Mouse (Mus musculus) fibroblast of lung, adult 2 months (primary cell): ENCODE measurements around the gene Ghr.
A peak's percentile ranks its signal among the peaks of the same experiment; 100 is the strongest.

Experiments used
- DNase-seq: peaks from one replicate; pipeline ENCODE4 v3.0.0-alpha.2; 2011; ENCODE audit warnings: low read depth

Ghr gene

DNA sequence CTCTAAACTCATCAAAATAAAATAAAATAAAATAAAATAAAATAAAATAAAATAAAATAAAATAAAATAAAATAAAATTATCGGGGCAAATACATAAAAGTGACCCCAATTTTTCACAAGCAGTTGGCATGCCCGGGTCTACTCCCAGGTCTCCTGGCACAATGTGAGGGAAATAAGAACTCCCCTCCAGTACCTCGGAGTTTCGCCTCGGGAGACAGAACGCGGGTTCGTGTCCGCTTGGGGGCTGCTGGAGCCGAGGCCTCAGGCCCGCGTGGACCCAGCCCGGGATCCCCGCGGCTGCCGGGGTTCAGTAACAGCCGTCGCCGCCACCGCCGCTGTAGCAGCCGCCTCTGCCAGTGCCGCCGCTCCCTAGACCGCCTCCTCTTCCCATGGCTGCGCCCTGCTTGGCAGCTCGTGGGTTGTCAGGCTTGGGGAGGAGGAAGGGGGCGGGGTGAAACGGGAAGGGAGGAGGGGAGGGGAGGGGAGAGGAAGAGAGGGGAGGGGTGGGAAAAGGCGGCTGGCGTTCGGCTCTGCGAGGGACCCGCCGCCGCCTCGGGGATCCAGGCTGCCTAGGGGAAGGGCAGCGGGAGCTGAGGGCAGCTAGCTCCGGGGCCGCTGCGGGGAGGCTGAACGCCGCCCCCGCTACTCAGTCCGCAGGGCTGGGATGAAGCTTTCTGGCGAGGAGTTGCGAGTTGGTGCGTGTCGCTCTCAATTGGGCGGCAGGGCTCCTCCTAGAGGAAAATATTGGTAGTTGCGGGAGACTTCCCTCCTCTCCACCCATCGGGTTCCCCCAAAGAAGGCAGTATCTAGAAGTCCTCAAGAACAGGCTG is at the start of gene Ghr:
TSS of gene Ghr (minus strand) at position 686 of the 830 bp plus-strand sequence.
- peak; percentile 67 for DNase-seq

DNA sequence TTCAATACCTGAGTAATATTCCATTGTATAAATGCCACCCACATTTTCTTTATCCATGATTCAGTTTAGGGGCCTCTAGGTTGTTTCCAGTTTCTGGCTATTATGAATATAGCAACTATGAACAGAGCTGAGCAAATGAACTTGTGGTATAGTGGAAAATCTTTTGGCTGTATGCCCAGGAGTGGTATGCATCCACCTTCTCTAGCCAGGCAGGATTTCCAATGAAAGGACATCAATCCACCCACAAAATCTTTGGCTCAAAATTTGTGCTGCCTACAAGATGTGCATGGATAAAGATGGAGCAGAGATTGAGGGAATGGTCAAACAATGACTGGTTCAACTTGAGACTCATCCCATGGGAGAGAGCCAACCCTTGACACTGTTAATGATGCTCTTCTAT is 39.5 kb upstream of the Ghr start:
- no peak for DNase-seq

DNA sequence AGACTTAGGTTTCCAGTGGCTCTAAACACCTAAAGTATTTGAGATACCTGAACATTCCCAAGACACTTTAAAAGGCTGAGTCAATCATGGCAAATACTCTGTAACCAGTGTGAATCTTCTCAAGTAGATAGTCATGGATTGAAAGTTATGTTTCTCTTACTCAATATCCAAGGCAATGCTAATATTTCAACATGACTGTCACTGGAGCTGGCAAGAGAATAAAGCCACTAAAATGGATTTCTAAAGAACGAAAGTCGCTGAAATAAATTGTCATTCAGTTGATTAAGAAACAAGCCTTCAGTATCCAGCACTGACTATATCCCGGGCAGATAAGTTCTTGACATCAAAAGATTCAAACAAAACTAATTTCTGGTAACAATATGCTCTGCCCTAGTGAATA is 37.1 kb upstream of the Ghr start:
- DNase-seq: no peak

DNA sequence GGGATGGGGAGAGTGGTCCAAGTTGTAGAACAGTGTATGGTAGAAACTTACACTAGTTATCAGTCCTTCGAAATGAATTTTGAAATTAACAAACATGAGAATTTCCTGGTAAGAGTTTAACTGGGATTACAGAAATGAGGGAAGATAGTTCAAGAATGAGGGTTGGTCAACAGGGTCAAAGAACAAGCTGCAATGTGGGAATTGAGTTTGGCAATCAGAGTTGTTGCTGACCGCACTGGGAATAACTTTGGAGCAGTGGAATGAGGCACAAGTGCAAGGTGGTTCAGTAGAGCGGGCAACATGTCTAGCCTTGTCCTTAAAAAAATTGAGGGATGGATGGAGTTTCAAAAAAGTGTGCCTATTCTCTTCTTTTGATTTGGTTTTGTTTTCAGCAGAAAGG is 35.0 kb upstream of the Ghr start:
- no peak for DNase-seq

DNA sequence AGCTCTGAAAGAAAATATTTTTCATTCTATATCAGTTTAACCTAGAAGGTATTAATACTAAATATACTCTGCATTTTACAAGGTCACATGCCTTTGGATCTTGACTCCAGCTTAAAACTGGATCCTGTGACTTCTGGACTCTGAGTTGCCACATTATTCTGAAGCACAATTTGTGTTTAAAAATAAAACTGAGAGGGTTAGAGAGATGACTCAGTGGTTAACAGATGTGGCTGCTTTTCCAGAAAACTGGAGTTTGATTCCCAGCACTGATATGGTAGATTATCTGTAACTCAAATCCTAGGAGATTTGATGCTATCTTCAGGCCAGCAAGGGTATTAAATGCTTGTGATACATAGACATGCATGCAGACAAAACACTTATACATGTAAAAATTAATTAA is 28.7 kb upstream of the Ghr start:
- DNase-seq: no peak

DNA sequence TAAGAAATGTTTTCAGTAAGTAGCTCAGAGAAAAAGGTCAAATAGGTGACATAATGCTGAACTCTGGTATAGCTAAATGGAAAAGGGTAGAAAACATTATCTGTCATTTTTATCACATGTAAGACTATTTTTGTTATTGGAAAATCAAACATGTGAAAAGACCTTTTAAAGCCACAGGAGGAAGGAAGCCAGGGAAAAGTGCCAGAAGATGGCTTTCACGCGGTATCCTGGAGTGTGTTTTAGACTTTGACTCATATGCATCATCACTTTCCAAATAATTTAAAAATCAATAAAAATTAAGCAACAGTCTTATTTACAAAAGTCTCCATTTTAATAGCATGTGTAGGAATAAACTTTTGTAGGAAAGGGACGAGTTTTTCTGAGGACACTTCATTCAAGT is 24.7 kb upstream of the Ghr start:
- no peak for DNase-seq

DNA sequence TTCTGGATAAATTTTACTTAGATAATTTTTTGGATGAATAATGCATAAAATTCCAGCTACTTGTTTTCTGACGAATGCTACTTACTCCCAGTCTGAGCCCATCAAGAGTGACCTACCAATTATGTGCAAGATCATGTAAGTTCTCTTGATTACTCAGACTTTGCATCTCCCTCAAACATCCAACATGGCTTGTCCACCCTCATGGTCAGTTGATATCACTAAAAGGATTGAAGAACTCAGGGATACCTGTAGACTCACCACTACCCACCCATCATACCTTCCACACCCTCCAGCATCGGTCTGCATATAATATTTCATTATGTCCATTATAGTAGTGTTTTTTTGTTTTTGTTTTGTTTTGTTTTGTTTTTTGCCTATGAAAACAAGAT is 18.8 kb upstream of the Ghr start:
- DNase-seq: no peak

DNA sequence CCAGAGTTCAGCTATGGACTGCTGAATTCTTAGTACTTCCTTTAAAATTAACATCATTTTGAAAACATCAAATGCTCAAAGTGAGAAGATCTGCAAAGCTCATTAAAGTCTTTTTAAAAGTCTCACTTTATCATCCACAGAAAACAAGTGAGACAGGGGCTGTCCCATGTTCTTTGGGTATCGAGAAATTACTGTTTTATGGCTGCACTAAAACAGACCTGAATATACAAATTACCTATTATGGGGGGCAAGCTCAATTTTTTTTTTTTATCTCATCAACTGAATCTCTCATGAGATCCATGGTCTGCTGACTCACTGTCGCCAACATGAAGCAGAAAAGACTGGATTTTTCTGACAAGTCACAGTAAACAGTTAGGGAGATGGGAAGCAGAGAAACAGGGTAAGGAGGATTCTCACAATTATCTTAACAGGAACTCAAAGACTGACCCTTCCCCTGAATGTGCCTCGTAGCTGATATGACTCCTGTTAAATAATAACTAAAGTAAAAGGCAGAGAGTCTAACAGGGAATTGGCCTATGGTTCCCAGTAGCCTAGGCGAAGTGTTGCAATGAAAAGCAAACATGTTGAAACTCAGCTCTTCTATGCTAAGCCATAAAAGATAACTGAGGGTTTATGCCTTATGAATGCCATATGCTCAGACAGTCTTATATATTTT is 18.3 kb upstream of the Ghr start:
- no peak for DNase-seq

- DNase-seq: no peak
Measured at GRCm38 (mm10) chr15:3587879-3588278, 4.6 kb upstream of the Ghr start.

GRCm38 (mm10) chr15:3584361-3584760 is 1.1 kb upstream of the Ghr start:
- no peak for DNase-seq

- no peak for DNase-seq
Measured at GRCm38 (mm10) chr15:3581861-3582806, 1.2 kb downstream of the Ghr start.

DNA sequence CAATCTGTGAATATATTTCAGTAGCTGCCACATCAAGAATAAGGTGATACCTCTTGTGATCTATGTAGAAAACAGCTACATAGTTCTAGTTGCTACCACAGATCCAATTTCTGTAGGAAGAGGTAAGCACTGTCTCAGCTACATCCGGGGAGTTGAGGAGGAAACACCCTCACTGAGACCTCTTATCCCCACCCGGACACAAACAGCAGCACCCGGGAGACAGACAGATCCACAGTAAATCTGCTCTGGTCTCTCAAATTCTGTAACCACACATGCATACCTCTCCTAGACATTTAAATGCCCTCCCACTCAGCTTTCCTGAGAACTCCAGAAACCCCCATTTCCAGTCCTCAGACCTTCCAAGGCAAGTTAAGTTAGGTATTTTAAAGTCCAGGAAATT is 2.0 kb downstream of the Ghr start:
- DNase-seq: no peak

- no peak for DNase-seq
Measured at GRCm38 (mm10) chr15:3580216-3580615, 3.1 kb downstream of the Ghr start.

DNA sequence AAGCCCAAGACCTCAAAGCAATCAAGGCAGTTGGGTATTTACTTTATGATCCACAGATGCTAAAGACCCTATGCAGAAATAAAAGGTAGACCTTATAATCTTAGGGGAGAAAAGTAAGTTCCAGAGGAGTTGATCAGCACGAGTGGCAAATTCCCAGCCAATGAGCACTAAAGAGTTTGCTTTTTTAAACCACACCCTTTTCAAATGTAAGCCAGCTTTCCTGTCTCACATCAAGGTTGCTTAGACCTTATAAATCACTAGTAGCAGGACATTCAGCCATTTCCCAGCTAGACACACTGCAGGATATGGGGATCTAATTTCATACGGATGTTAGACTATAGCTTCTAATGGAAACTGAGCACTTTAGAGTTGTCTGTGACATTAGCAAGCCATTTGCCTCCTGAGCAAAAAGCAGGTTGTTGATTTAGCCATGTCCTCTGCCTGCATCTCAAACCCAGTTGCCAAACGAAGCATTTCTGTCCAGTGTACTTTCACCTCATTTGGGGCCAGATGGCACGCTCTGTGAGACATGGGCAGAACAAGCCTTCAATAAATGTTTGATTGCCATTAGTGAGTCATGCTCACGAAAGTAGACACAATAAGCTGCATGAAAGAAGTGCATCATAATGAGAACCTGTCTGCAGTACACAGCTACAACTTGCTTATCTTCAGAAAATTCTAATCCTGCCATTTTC is 4.9 kb downstream of the Ghr start:
- no peak for DNase-seq

- DNase-seq: no peak
Measured at GRCm38 (mm10) chr15:3569178-3569903, 14.0 kb downstream of the Ghr start.

- DNase-seq: no peak
Measured at GRCm38 (mm10) chr15:3564570-3564969, 18.7 kb downstream of the Ghr start.

GRCm38 (mm10) chr15:3563929-3564516 is 19.3 kb downstream of the Ghr start:
- peak; percentile 27 for DNase-seq

- no peak for DNase-seq
Measured at GRCm38 (mm10) chr15:3563473-3563872, 19.8 kb downstream of the Ghr start.

DNA sequence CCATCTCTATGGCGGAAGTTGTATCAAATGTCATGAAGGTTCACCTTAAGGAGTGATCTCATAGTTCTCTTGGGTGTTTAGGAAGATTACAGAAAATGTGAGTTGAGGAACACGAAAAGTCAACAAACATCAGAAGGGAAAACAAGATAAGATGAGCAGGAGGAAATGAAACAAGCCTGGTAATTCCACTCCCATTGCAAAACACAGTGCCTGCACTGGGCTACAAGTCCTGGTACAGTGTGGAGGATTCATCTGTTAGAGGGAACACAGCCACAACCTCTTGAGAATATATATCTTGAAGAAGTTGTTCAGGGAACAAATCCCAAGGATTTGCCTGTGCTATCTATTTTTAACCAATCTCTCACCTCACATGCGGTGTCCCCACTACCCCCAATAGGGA is 24.8 kb downstream of the Ghr start:
- no peak for DNase-seq

DNA sequence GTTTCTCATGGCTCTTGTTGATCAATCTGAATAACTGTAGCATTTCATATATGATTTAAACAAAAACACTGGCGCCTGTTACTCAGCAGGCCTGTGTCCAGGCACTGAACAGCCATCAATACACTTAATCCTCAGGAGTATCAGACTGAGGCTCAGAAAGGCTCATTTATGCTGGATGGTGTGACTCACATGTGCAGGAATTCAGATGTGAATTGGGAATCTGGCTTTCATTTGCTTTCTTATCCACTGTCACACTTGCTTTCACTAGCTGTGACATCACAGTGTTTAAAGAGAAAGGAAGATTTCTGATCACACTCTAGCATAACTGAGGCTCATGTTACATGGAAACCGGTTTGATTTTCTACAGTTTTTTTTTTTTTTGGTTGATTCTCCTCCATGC is 39.0 kb downstream of the Ghr start:
- peak; percentile 18 for DNase-seq
